Mouse (Mus musculus) C2C12 (cell line): ENCODE measurements around the gene Miox. TPM values are rescaled to one million over a fixed set of nuclear protein-coding genes. Genes with fewer than 3 reads are reported as not detected.

Source experiments
- H3K27me3 ChIP-seq: one replicate; pipeline ENCODE4 v1.6.1; 2011; ENCODE audit not compliant: control insufficient read depth, insufficient read depth, insufficient read length
- H3K36me3 ChIP-seq: one replicate; pipeline ENCODE4 v1.6.1; 2011; ENCODE audit not compliant: control insufficient read depth, insufficient read depth
- H3K4me3 ChIP-seq: one replicate; pipeline ENCODE4 v1.5.1; 2011; ENCODE audit warnings: mild to moderate bottlenecking, control low read depth; ENCODE audit not compliant: poor library complexity, insufficient read depth, severe bottlenecking
- H3K79me2 ChIP-seq: one replicate; pipeline ENCODE4 v1.6.1; 2011; ENCODE audit not compliant: control insufficient read depth, insufficient read depth
- H3K79me3 ChIP-seq: one replicate; pipeline ENCODE4 v1.6.1; 2011; ENCODE audit warnings: low read depth, control low read depth
- H3ac ChIP-seq: one replicate; pipeline ENCODE3; 2011; ENCODE audit warnings: low read depth; ENCODE audit not compliant: control insufficient read depth, insufficient read length
- CEBPB ChIP-seq: IDR thresholded peaks from one replicate; pipeline ENCODE4 v1.6.1; 2011; ENCODE audit warnings: low read depth, mild to moderate bottlenecking, control low read depth, moderate library complexity
- CTCF ChIP-seq: IDR thresholded peaks from one replicate; pipeline ENCODE4 v1.5.1; 2011; ENCODE audit not compliant: control insufficient read depth, insufficient read depth, insufficient read length
- FOSL1 ChIP-seq: IDR thresholded peaks from one replicate; pipeline ENCODE4 v1.8.0; 2011; ENCODE audit warnings: mild to moderate bottlenecking, low read length; ENCODE audit not compliant: poor library complexity, insufficient read depth, severe bottlenecking
- MAX ChIP-seq: IDR thresholded peaks from one replicate; pipeline ENCODE4 v1.6.1; 2011; ENCODE audit warnings: mild to moderate bottlenecking, control low read depth
- MYOD1 ChIP-seq: IDR thresholded peaks from one replicate; pipeline ENCODE4 v1.6.1; 2011; ENCODE audit warnings: low read depth; ENCODE audit not compliant: control insufficient read depth, insufficient read length
- MYOG ChIP-seq: IDR thresholded peaks from one replicate; pipeline ENCODE4 v1.6.1; 2011; ENCODE audit not compliant: control insufficient read depth, insufficient read length; ENCODE audit errors: extremely low read depth
- USF1 ChIP-seq: IDR thresholded peaks from one replicate; pipeline ENCODE4 v1.6.1; 2011; ENCODE audit warnings: low read depth, mild to moderate bottlenecking, control low read depth, moderate library complexity
- polyA plus RNA-seq: library from polyadenylated mRNA; unstranded; fragments of >200 nt; fragmentation: generic; extraction: Trizol; gene quantifications from one replicate; pipeline ENCODE4 v1.2.1, GENCODE M21; 2012; ENCODE audit warnings: missing spikeins

The Miox gene
- polyA plus RNA-seq, 1 experiment, result not detected

DNA sequence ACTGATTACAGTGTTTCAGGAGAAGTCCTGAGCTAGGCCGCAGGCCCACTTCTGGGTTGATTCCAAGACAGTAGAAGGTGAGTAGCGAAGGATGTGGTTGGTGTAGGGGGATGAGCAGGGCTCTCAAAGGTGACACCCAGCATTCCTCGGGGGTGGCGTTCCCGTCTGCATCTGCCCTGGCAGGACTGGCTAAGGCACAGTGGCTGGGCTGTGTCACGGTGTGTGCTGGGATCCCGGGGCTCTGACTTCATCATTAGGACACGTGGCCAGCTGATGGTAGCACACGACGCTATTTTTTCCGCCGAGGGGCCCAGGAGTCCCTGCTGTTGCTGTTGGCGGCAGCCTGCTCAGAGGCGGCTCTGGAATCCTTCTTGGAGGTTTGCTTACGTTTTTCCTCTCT, 17.1 kb downstream of the Miox start:
- Histone ChIP-seq H3K27me3 (no peaks in the 10 kb centered on the region), H3K79me3 (peaks cover 19% of the 10 kb centered on the region), H3K79me2 (peaks cover 38% of the 10 kb centered on the region), H3ac (no peak overlapping the region), H3K4me3 (no peak overlapping the region), H3K36me3 (peaks cover 52% of the 10 kb centered on the region)
- TF ChIP-seq FOSL1 (no peak), MAX (no peak), MYOD1 (no peak), CTCF (no peak), CEBPB (no peak), USF1 (no peak), MYOG (no peak)

DNA sequence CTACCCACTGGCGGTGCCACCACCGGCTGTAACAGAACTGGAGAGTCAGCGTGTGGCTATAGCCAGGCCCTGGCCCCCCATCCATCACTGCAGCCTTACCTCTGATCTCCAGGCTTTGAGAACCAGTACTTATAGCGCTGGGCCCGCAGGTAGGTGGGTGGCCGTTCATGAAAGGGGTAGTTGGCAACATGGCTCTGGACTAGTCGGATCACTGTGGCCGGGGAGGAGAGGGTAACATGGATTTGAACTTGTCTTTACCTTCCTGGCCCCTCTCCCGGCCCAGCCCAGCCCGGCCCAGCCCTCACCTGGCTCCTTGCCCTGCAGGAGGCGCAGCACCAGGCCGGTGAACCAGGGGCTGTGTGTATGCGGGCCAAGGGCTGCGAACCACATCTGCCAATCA, 17.9 kb downstream of the Miox start:
- no peaks in the 10 kb centered on the region for H3K27me3 ChIP-seq
- H3K79me2 ChIP-seq, result peaks cover 46% of the 10 kb centered on the region
- TF ChIP-seq CTCF (no peak), FOSL1 (no peak), USF1 (no peak), MYOD1 (no peak)
- H3K4me3 ChIP-seq, result no peak overlapping the region
- H3K79me3 ChIP-seq, result peaks cover 24% of the 10 kb centered on the region
- H3K36me3 ChIP-seq, result peaks cover 52% of the 10 kb centered on the region
- H3ac ChIP-seq, result no peak overlapping the region

DNA sequence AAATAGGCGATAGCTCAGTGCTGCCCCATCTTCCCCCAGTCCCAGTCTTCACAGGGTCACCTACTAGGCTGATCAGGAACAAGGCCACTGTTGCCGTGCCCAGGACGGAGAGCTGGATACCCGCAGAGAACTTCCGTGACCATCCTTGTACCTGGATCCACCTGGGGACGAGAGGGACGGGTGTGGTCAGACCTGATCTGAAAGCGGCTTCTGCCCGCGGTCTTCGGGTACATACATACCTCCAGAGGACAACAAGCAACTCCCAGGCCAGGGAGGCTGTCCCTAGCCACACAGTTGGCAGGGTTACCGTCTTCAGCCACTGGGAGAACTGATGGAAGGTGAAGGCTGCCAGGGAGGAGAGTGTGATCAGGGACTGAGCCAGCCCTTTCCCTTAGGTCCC, 18.6 kb downstream of the Miox start:
- Histone ChIP-seq H3ac (no peak overlapping the region), H3K79me3 (peaks cover 31% of the 10 kb centered on the region), H3K27me3 (no peaks in the 10 kb centered on the region), H3K36me3 (peaks cover 54% of the 10 kb centered on the region), H3K4me3 (no peak overlapping the region), H3K79me2 (peaks cover 53% of the 10 kb centered on the region)
- no peak for TF ChIP-seq CEBPB
- no peak for TF ChIP-seq FOSL1
- TF ChIP-seq MAX, result no peak
- no peak for TF ChIP-seq MYOD1
- no peak for TF ChIP-seq MYOG
- no peak for TF ChIP-seq CTCF
- no peak for TF ChIP-seq USF1

DNA sequence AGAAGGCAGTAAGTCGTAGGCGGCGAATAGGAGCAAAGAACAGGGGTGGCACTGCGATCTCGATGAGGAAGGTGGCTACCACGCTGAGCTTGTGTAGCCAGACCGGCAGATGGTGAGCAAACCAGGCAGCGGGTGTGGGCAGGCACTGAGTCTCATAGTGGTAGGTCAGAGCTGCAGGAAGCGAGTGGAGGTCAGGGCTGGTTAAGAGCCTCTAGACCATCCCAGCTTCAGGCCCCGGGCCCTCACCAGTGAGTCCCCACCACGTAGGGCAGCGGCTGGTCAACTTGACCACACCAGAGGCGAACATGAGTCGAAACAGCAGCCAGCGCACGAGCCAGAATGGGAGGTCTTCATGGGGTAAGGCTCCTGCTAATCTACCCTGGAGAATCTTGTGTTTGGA, 19.6 kb downstream of the Miox start:
- Histone ChIP-seq H3K27me3 (no peaks in the 10 kb centered on the region), H3ac (peak overlapping the region; percentile 44), H3K79me2 (peaks cover 63% of the 10 kb centered on the region), H3K36me3 (peaks cover 65% of the 10 kb centered on the region), H3K79me3 (peaks cover 42% of the 10 kb centered on the region), H3K4me3 (peak overlapping the region; percentile 94)
- TF ChIP-seq MYOD1 (no peak), CTCF (no peak), MAX (no peak), USF1 (no peak), CEBPB (no peak), FOSL1 (no peak), MYOG (no peak)

DNA sequence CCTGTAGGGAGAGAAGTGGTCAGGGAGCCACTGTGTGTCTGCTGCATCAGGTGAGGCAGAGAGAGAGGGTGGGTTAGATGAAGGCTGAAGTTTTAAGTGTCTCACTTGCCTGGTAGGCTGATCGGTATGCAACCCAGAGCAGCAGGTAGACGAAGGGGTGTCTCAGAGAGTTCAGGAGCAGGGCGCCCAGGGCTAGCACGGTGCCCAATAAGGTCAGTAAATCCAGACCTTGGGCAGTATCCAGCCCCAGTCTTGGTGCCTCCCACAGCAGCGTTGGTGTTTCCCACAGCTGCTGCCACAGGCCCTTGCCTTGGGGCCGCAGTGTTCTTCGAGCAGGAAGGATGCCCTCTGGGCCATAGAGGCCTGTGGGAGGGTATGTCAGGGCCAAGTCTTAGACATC, 20.3 kb downstream of the Miox start:
- Histone ChIP-seq H3ac (peak overlapping the region; percentile 87), H3K27me3 (no peaks in the 10 kb centered on the region), H3K79me2 (peaks cover 70% of the 10 kb centered on the region), H3K36me3 (peaks cover 61% of the 10 kb centered on the region), H3K79me3 (peaks cover 47% of the 10 kb centered on the region), H3K4me3 (peak overlapping the region; percentile 94)
- no peak for TF ChIP-seq FOSL1
- no peak for TF ChIP-seq MYOG

DNA sequence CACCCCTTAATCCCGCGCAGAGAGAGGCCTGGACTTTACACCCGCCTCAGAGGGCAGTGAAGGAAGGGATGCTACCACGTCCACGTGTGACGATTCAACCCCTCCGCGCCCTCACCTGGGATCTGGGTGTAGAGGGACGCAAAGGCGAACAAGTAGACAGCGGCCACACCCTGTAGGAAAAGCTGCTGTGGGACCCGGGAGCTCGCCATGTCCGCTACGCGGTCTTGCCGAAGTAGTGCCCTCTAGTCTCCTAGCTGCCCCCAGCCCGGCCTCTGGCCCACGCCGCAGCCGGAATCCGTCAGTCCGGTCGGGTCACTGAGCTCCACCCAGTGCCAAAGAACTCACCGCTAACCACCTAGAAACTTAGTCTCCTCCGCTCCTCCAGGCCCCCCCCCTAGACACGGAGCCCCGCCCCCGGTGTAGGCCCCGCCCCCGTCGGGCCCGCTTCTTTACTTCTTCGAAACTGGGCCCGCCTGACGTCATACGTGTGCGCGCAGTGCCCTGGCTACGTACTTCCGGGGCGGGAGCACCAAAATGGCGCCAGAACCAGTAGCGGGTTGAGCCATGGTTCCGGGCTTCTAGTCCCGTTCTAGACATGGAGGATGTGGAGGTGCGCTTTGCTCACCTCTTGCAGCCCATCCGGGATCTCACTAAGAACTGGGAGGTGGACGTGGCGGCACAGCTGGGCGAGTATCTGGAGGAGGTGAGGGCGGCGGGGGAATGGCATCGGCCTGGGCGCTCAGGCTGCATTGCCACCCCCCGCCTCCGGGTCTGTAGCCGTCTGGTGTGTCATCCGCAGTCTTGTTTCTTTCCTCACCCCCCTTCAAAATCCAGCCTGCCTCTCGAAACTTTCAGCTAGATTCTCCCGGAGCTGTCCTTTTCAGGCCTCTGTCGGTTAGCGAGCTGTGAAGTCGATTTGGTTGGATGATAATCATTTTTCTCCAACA, 21.3 kb downstream of the Miox start, which contains the start of the genes Lmf2 and Ncaph2:
Gene Lmf2, minus strand, starts transcription at position 419 of the 947 bp plus-strand sequence.
Gene Ncaph2, plus strand, starts transcription at position 479 of the 947 bp plus-strand sequence.
- no peaks in the 10 kb centered on the region for H3K27me3 ChIP-seq
- H3K4me3 ChIP-seq, result peak within 1 kb of the TSS; percentile 94
- no peak for TF ChIP-seq FOSL1
- TF ChIP-seq MAX, result no peak
- peaks cover 61% of the 10 kb centered on the region for H3K36me3 ChIP-seq
- H3K79me2 ChIP-seq, result peaks cover 80% of the 10 kb centered on the region
- H3K79me3 ChIP-seq, result peaks cover 58% of the 10 kb centered on the region
- H3ac ChIP-seq, result peak within 1 kb of the TSS; percentile 87
